Mouse (Mus musculus): Measurements from ENCODE around the gene Gm45062. TPM values are rescaled to one million over a fixed set of nuclear protein-coding genes. Genes with fewer than 3 reads are reported as not detected.

The Gm45062 gene
- polyA plus RNA-seq, 1 experiment = 5.8 TPM

- no peak overlapping the region for H3K27ac ChIP-seq (ENCODE audit: insufficient read depth, low read length)
- no peak for TF ChIP-seq EP300 (IDR thresholded peaks at IDR 0.05; ENCODE audit: insufficient read depth, low read depth, low read length)
- TF ChIP-seq POLR2A (IDR thresholded peaks at IDR 0.05; ENCODE audit: insufficient read depth, low read length) = no peak
- no peak for TF ChIP-seq CTCF (IDR thresholded peaks at IDR 0.05; ENCODE audit: low read depth, low read length)
- H3K9me3 ChIP-seq (replicated peaks; ENCODE audit: control insufficient read depth, insufficient read depth, low read length, poor library complexity, severe bottlenecking) = no peaks in the 10 kb centered on the region
- H3K4me3 ChIP-seq (ENCODE audit: low read depth, low read length) = peak overlapping the region; percentile 89
- no peaks in the 10 kb centered on the region for H3K4me1 ChIP-seq (ENCODE audit: control insufficient read depth, insufficient read depth, low read length)
- H3K9ac ChIP-seq (ENCODE audit: low read depth, poor library complexity, severe bottlenecking) = peak overlapping the region; percentile 41
- H3K27me3 ChIP-seq (ENCODE audit: control insufficient read depth, insufficient read depth, low read length, poor library complexity, severe bottlenecking) = no peaks in the 10 kb centered on the region
- peaks cover 2% of the 10 kb centered on the region for H3K36me3 ChIP-seq (ENCODE audit: control insufficient read depth, insufficient read depth, low read length, poor library complexity, severe bottlenecking)
Observed at GRCm38 (mm10) chr6:8259667-8260044, 406 bp downstream of the Gm45062 start.

- H3K27me3 ChIP-seq (ENCODE audit: control insufficient read depth, insufficient read depth, low read length, poor library complexity, severe bottlenecking) = no peaks in the 10 kb centered on the region
- H3K9me3 ChIP-seq (replicated peaks; ENCODE audit: control insufficient read depth, insufficient read depth, low read length, poor library complexity, severe bottlenecking) = no peaks in the 10 kb centered on the region
- H3K27ac ChIP-seq (ENCODE audit: insufficient read depth, low read length) = no peak overlapping the region
- TF ChIP-seq POLR2A (IDR thresholded peaks at IDR 0.05; ENCODE audit: insufficient read depth, low read length) = no peak
- no peak for TF ChIP-seq EP300 (IDR thresholded peaks at IDR 0.05; ENCODE audit: insufficient read depth, low read depth, low read length)
- TF ChIP-seq CTCF (IDR thresholded peaks at IDR 0.05; ENCODE audit: low read depth, low read length) = no peak
- H3K4me1 ChIP-seq (ENCODE audit: control insufficient read depth, insufficient read depth, low read length) = no peaks in the 10 kb centered on the region
- no peaks in the 10 kb centered on the region for H3K36me3 ChIP-seq (ENCODE audit: control insufficient read depth, insufficient read depth, low read length, poor library complexity, severe bottlenecking)
- no peak overlapping the region for H3K9ac ChIP-seq (ENCODE audit: low read depth, poor library complexity, severe bottlenecking)
- no peak overlapping the region for H3K4me3 ChIP-seq (ENCODE audit: low read depth, low read length)
Observed at GRCm38 (mm10) chr6:8271047-8271446, 11.8 kb downstream of the Gm45062 start.

GRCm38 (mm10) chr6:8274387-8275054 is 15.3 kb downstream of the Gm45062 start:
- TF ChIP-seq EP300 (IDR thresholded peaks at IDR 0.05; ENCODE audit: insufficient read depth, low read depth, low read length) (no peak), CTCF (IDR thresholded peaks at IDR 0.05; ENCODE audit: low read depth, low read length) (peak; percentile 29)
- Histone ChIP-seq H3K4me3 (ENCODE audit: low read depth, low read length) (no peak overlapping the region), H3K27me3 (ENCODE audit: control insufficient read depth, insufficient read depth, low read length, poor library complexity, severe bottlenecking) (no peaks in the 10 kb centered on the region), H3K27ac (ENCODE audit: insufficient read depth, low read length) (no peak overlapping the region), H3K9ac (ENCODE audit: low read depth, poor library complexity, severe bottlenecking) (no peak overlapping the region), H3K36me3 (ENCODE audit: control insufficient read depth, insufficient read depth, low read length, poor library complexity, severe bottlenecking) (no peaks in the 10 kb centered on the region), H3K9me3 (replicated peaks; ENCODE audit: control insufficient read depth, insufficient read depth, low read length, poor library complexity, severe bottlenecking) (no peaks in the 10 kb centered on the region), H3K4me1 (ENCODE audit: control insufficient read depth, insufficient read depth, low read length) (no peaks in the 10 kb centered on the region)

- H3K4me3 ChIP-seq (ENCODE audit: low read depth, low read length) = no peak overlapping the region
- H3K9ac ChIP-seq (ENCODE audit: low read depth, poor library complexity, severe bottlenecking) = no peak overlapping the region
- TF ChIP-seq CTCF (IDR thresholded peaks at IDR 0.05; ENCODE audit: low read depth, low read length) (no peak), EP300 (IDR thresholded peaks at IDR 0.05; ENCODE audit: insufficient read depth, low read depth, low read length) (no peak), POLR2A (IDR thresholded peaks at IDR 0.05; ENCODE audit: insufficient read depth, low read length) (no peak)
- no peaks in the 10 kb centered on the region for H3K36me3 ChIP-seq (ENCODE audit: control insufficient read depth, insufficient read depth, low read length, poor library complexity, severe bottlenecking)
- no peaks in the 10 kb centered on the region for H3K9me3 ChIP-seq (replicated peaks; ENCODE audit: control insufficient read depth, insufficient read depth, low read length, poor library complexity, severe bottlenecking)
- no peak overlapping the region for H3K27ac ChIP-seq (ENCODE audit: insufficient read depth, low read length)
- no peaks in the 10 kb centered on the region for H3K27me3 ChIP-seq (ENCODE audit: control insufficient read depth, insufficient read depth, low read length, poor library complexity, severe bottlenecking)
- no peaks in the 10 kb centered on the region for H3K4me1 ChIP-seq (ENCODE audit: control insufficient read depth, insufficient read depth, low read length)
Observed at GRCm38 (mm10) chr6:8275098-8275497, 15.8 kb downstream of the Gm45062 start.

- Histone ChIP-seq H3K9me3 (replicated peaks; ENCODE audit: control insufficient read depth, insufficient read depth, low read length, poor library complexity, severe bottlenecking) (no peaks in the 10 kb centered on the region), H3K4me3 (ENCODE audit: low read depth, low read length) (no peak overlapping the region), H3K4me1 (ENCODE audit: control insufficient read depth, insufficient read depth, low read length) (no peaks in the 10 kb centered on the region), H3K27ac (ENCODE audit: insufficient read depth, low read length) (no peak overlapping the region), H3K27me3 (ENCODE audit: control insufficient read depth, insufficient read depth, low read length, poor library complexity, severe bottlenecking) (no peaks in the 10 kb centered on the region), H3K9ac (ENCODE audit: low read depth, poor library complexity, severe bottlenecking) (no peak overlapping the region), H3K36me3 (ENCODE audit: control insufficient read depth, insufficient read depth, low read length, poor library complexity, severe bottlenecking) (no peaks in the 10 kb centered on the region)
- no peak for TF ChIP-seq POLR2A (IDR thresholded peaks at IDR 0.05; ENCODE audit: insufficient read depth, low read length)
- no peak for TF ChIP-seq EP300 (IDR thresholded peaks at IDR 0.05; ENCODE audit: insufficient read depth, low read depth, low read length)
- no peak for TF ChIP-seq CTCF (IDR thresholded peaks at IDR 0.05; ENCODE audit: low read depth, low read length)
Observed at GRCm38 (mm10) chr6:8276431-8276830, 17.2 kb downstream of the Gm45062 start.

GRCm38 (mm10) chr6:8278426-8279002 is 19.3 kb downstream of the Gm45062 start:
- no peaks in the 10 kb centered on the region for H3K4me1 ChIP-seq (ENCODE audit: control insufficient read depth, insufficient read depth, low read length)
- no peak overlapping the region for H3K4me3 ChIP-seq (ENCODE audit: low read depth, low read length)
- H3K36me3 ChIP-seq (ENCODE audit: control insufficient read depth, insufficient read depth, low read length, poor library complexity, severe bottlenecking) = no peaks in the 10 kb centered on the region
- no peak for TF ChIP-seq EP300 (IDR thresholded peaks at IDR 0.05; ENCODE audit: insufficient read depth, low read depth, low read length)
- peak; percentile 3 for TF ChIP-seq CTCF (IDR thresholded peaks at IDR 0.05; ENCODE audit: low read depth, low read length)
- no peaks in the 10 kb centered on the region for H3K27me3 ChIP-seq (ENCODE audit: control insufficient read depth, insufficient read depth, low read length, poor library complexity, severe bottlenecking)
- H3K27ac ChIP-seq (ENCODE audit: insufficient read depth, low read length) = no peak overlapping the region
- no peaks in the 10 kb centered on the region for H3K9me3 ChIP-seq (replicated peaks; ENCODE audit: control insufficient read depth, insufficient read depth, low read length, poor library complexity, severe bottlenecking)
- no peak overlapping the region for H3K9ac ChIP-seq (ENCODE audit: low read depth, poor library complexity, severe bottlenecking)

All from ES-Bruce4 (cell line).